Mouse (Mus musculus) forebrain, embryonic 12.5 days (tissue): ENCODE measurements around the gene Tbc1d20. TPM values are rescaled to one million over a fixed set of nuclear protein-coding genes. Genes with fewer than 3 reads are reported as not detected.

Experiments used
- polyA plus RNA-seq: library from polyadenylated mRNA; unstranded; fragments of >200 nt; fragmentation: Nextera tagmentation; extraction: Ambion mirVana; gene quantifications from 2 replicates; pipeline ENCODE4 v1.2.1, GENCODE M21; 2016

The Tbc1d20 gene
- polyA plus RNA-seq, 1 experiment from 2014 or later = 34.8 TPM

Other genes with a start within 250 kb of the Tbc1d20 start
- 15.3 and 15.6 TPM in 2 replicates for gene Scrt2, start 212.3 kb upstream of the Tbc1d20 start, polyA plus RNA-seq
- gene Srxn1, start 188.3 kb upstream of the Tbc1d20 start, polyA plus RNA-seq = 12.0 and 12.9 TPM in 2 replicates
- gene Tcf15, start 150.3 kb upstream of the Tbc1d20 start, polyA plus RNA-seq = 3.0 and 3.2 TPM in 2 replicates
- 101 and 104 TPM in 2 replicates for gene Csnk2a1, start 67.0 kb upstream of the Tbc1d20 start, polyA plus RNA-seq
- gene Rbck1, start 38.8 kb downstream of the Tbc1d20 start, polyA plus RNA-seq = 93.1 and 98.4 TPM in 2 replicates
- 1.6 and 2.8 TPM in 2 replicates for gene Trib3, start 50.2 kb downstream of the Tbc1d20 start, polyA plus RNA-seq
- gene Nrsn2, start 82.8 kb downstream of the Tbc1d20 start, polyA plus RNA-seq = 11.1 and 12.4 TPM in 2 replicates
- 16.3 and 19.3 TPM in 2 replicates for gene Sox12, start 104.2 kb downstream of the Tbc1d20 start, polyA plus RNA-seq
- 55.2 and 55.9 TPM in 2 replicates for gene Zcchc3, start 121.2 kb downstream of the Tbc1d20 start, polyA plus RNA-seq
- gene 6820408C15Rik, start 121.8 kb downstream of the Tbc1d20 start, polyA plus RNA-seq = 1.2 and 1.7 TPM in 2 replicates
- gene Defb23, start 170.8 kb downstream of the Tbc1d20 start, polyA plus RNA-seq = not detected in 2 replicates
- gene Defb20, start 183.2 kb downstream of the Tbc1d20 start, polyA plus RNA-seq = not detected in 2 replicates
- gene Defb22, start 196.3 kb downstream of the Tbc1d20 start, polyA plus RNA-seq = not detected in 2 replicates
- not detected in 2 replicates for gene Defb26, start 217.9 kb downstream of the Tbc1d20 start, polyA plus RNA-seq
- gene Defb28, start 224.4 kb downstream of the Tbc1d20 start, polyA plus RNA-seq = not detected in 2 replicates
- gene Defb29, start 246.3 kb downstream of the Tbc1d20 start, polyA plus RNA-seq = not detected in 2 replicates